Mouse (Mus musculus): ENCODE data around the gene Mgat4b.

Gene Mgat4b

GRCm38 (mm10) chr11:50225611-50226378, 15.1 kb downstream of the Mgat4b start:
- 1% methylated on average over 34 of the region's 34 CpGs for WGBS

- WGBS: 20% methylated on average over 2 of the region's 2 CpGs
Observed at GRCm38 (mm10) chr11:50226406-50226805, 15.7 kb downstream of the Mgat4b start.

- WGBS: 60% methylated on average over 3 of the region's 3 CpGs
Observed at GRCm38 (mm10) chr11:50227226-50227625, 16.5 kb downstream of the Mgat4b start.

GRCm38 (mm10) chr11:50227736-50228135, 17.0 kb downstream of the Mgat4b start:
- WGBS: 70% methylated on average over 4 of the region's 4 CpGs

GRCm38 (mm10) chr11:50228772-50229171, 18.1 kb downstream of the Mgat4b start:
- 63% methylated on average over 3 of the region's 3 CpGs for WGBS

GRCm38 (mm10) chr11:50229252-50229910, 18.7 kb downstream of the Mgat4b start:
- 76% methylated on average over 7 of the region's 7 CpGs for WGBS

- WGBS: 59% methylated on average over 45 of the region's 45 CpGs
Observed at GRCm38 (mm10) chr11:50230481-50231304, 20.0 kb downstream of the Mgat4b start.

- 31% methylated on average over 8 of the region's 8 CpGs for WGBS
Observed at GRCm38 (mm10) chr11:50231411-50231810, 20.7 kb downstream of the Mgat4b start.

GRCm38 (mm10) chr11:50233022-50233421, 22.3 kb downstream of the Mgat4b start:
- 75% methylated on average over 13 of the region's 13 CpGs for WGBS

- 76% methylated on average over 11 of the region's 11 CpGs for WGBS
Observed at GRCm38 (mm10) chr11:50233993-50234392, 23.3 kb downstream of the Mgat4b start.

- WGBS: 95% methylated on average over 25 of the region's 25 CpGs
Observed at GRCm38 (mm10) chr11:50234606-50235005, 23.9 kb downstream of the Mgat4b start.

- WGBS: 2% methylated on average over 27 of the region's 27 CpGs
Observed at GRCm38 (mm10) chr11:50236540-50236936, 25.8 kb downstream of the Mgat4b start.

GRCm38 (mm10) chr11:50236937-50237835, 26.5 kb downstream of the Mgat4b start:
- 12% methylated on average over 66 of the region's 66 CpGs for WGBS

GRCm38 (mm10) chr11:50238324-50238723, 27.6 kb downstream of the Mgat4b start, which contains the start of gene Ltc4s:
Gene Ltc4s, minus strand, starts transcription at chr11:50238616.
- 66% methylated on average over 10 of the region's 10 CpGs for WGBS

GRCm38 (mm10) chr11:50238821-50239791, 28.4 kb downstream of the Mgat4b start:
- WGBS: 93% methylated on average over 9 of the region's 9 CpGs

- WGBS: 90% methylated on average over 7 of the region's 7 CpGs
Observed at GRCm38 (mm10) chr11:50240235-50240911, 29.7 kb downstream of the Mgat4b start.

GRCm38 (mm10) chr11:50243926-50244325, 33.2 kb downstream of the Mgat4b start:
- 70% methylated on average over 6 of the region's 6 CpGs for WGBS

- 75% methylated on average over 5 of the region's 5 CpGs for WGBS
Observed at GRCm38 (mm10) chr11:50245269-50245668, 34.6 kb downstream of the Mgat4b start.

GRCm38 (mm10) chr11:50248473-50249171, 37.9 kb downstream of the Mgat4b start:
- WGBS: 61% methylated on average over 7 of the region's 7 CpGs

All from cerebral cortex, adult 2 months (tissue).